Mouse (Mus musculus) stomach, postnatal 0 days (tissue): ENCODE measurements at regions not wholly inside any gene's neighbourhood (a gene's known extent, or its start where the extent isn't known, plus 50 kb on each side); places are given as distances from the start of the nearest gene placed in this dataset.

Source experiments
- CTCF ChIP-seq: IDR thresholded peaks from 2 replicates; pipeline ENCODE4 v1.5.1; 2016; ENCODE audit warnings: antibody characterized with exemption, low read depth, mild to moderate bottlenecking, moderate library complexity
- EP300 ChIP-seq: optimal IDR thresholded peaks from 2 replicates; pipeline ENCODE3; 2016; ENCODE audit warnings: antibody characterized with exemption

DNA sequence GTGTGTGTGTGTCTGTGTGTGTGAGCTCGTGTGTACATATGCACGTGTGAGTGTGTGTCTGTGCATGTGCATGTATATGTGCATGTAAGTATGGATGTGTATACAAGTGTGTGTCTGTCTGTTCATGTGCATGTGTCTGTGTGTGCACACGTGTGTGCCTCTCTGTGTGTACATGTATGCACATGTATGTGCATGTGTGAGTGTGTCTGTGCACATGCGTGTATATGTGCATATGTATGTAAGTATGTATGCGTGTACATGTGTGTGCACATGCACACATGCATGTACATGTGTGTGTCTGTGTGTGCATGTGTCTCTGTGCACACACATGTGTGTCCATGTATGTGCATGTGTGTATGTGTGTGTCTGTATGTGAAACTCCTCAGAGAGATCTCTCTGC is 55.6 kb upstream of the Kras start:
- TF ChIP-seq CTCF (no peak), EP300 (no peak)
